Mouse (Mus musculus) E14TG2a.4 (cell line): Measurements from ENCODE around the gene Vmn1r10.

Source experiments
- CTCF ChIP-seq: conservative IDR thresholded peaks from 2 replicates; pipeline ENCODE4 v1.5.1; 2014; ENCODE audit warnings: low read length
- NANOG ChIP-seq: IDR thresholded peaks from 2 replicates; pipeline ENCODE4 v1.6.1; 2014; ENCODE audit warnings: borderline replicate concordance, low read length, mixed read lengths

GRCm38 (mm10) chr6:57106358-57106757, 2.9 kb upstream of the Vmn1r10 start:
- 0 out of 2 replicates have a peak, but pooled peaks have one; percentile 18 for TF ChIP-seq CTCF
- no peak for TF ChIP-seq NANOG
